Mouse (Mus musculus): ENCODE results near the gene Il23a.
"Not testable (repeated sequence)": the region's sequence is repeated elsewhere in the genome, so short reads cannot be mapped to it uniquely, and the experiment has no call there.

DNA sequence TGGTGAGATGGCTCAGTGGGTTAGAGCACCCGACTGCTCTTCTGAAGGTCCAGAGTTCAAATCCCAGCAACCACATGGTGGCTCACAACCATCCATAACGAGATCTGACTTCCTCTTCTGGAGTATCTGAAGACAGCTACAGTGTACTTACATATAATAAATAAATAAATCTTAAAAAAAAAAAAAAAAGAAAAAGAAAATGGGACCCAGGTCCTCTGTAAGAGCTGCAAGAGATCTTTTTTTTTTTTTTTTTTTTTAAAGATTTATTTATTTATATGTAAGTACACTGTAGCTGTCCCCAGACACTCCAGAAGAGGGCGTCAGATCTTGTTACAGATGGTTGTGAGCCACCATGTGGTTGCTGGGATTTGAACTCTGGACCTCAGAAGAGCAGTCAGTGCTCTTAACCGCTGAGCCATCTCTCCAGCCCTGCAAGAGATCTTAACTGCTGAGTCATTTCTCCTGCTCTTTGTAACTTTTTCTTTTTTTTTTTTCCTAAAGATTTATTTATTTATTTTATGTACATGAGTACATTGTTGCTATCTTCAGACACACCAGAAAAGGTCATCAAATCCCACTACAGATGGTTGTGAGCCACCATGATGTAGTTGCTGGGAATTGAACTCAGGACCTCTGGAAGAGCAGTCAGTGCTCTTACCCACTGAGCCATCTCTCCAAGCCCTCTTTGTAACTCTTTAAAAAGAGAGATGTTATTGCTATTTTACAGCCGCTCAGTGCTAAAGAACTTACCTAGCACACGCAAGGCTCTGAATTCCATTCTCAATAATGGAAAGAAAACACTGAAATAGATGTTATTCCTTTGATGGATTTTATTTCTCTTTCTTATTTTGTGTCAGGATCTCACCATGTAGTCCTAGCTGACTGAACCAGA, 34.1 kb upstream of the Il23a start:
- TF ChIP-seq HCFC1 (IDR thresholded peaks at IDR 0.05; ENCODE audit: borderline replicate concordance, insufficient read depth, low read length); ZC3H11A (IDR thresholded peaks at IDR 0.05; ENCODE audit: borderline replicate concordance, low read depth, low read length): not testable (repeated sequence)
- peak; percentile 64; the same call in 1 of the 2 replicates for TF ChIP-seq MAFK (IDR thresholded peaks at IDR 0.05; ENCODE audit: insufficient read depth, low read depth, low read length)
